Mouse (Mus musculus) common myeloid progenitor, adult 5-6 weeks (primary cell): ENCODE data around the gene Kalrn. TPM values are rescaled to one million over a fixed set of nuclear protein-coding genes. Genes with fewer than 3 reads are reported as not detected.
A peak's percentile ranks its signal among the peaks of the same experiment; 100 is the strongest.

ENCODE experiments used
- ATAC-seq: replicated peaks from 2 replicates; pipeline ENCODE4 v1.8.0; 2016; ENCODE audit warnings: low read depth, mild to moderate bottlenecking, moderate TSS enrichment, inconsistent platforms; ENCODE audit not compliant: poor library complexity, severe bottlenecking
- total RNA-seq: library from RNA; stranded (forward); fragments of 200-1000, 187-1606 nt; gene quantifications from 2 replicates; pipeline ENCODE4 v1.2.3, GENCODE M21; 2017

Gene Kalrn
- total RNA-seq, 1 experiment from 2014 or later, result 7.3 TPM

GRCm38 (mm10) chr16:34157386-34158135, 415.8 kb downstream of the Kalrn start:
- ATAC-seq, result no peak

GRCm38 (mm10) chr16:34155696-34156095, 417.6 kb downstream of the Kalrn start:
- no peak for ATAC-seq

GRCm38 (mm10) chr16:34154903-34155302, 418.4 kb downstream of the Kalrn start:
- no peak for ATAC-seq

GRCm38 (mm10) chr16:34151528-34152071, 421.7 kb downstream of the Kalrn start:
- no peak for ATAC-seq

GRCm38 (mm10) chr16:34141670-34142069, 431.7 kb downstream of the Kalrn start:
- no peak for ATAC-seq

GRCm38 (mm10) chr16:34135074-34135473, 438.3 kb downstream of the Kalrn start:
- ATAC-seq, result no peak

GRCm38 (mm10) chr16:34134628-34135027, 438.7 kb downstream of the Kalrn start:
- ATAC-seq, result no peak

GRCm38 (mm10) chr16:34125595-34125994, 447.7 kb downstream of the Kalrn start:
- peak; percentile 84 for ATAC-seq

GRCm38 (mm10) chr16:34122486-34122885, 450.8 kb downstream of the Kalrn start:
- no peak for ATAC-seq

GRCm38 (mm10) chr16:34121288-34121687, 452.0 kb downstream of the Kalrn start:
- ATAC-seq, result 0 out of 2 replicates have a peak, but pooled peaks have one; percentile 1

- peak; percentile 89 for ATAC-seq
Measured at GRCm38 (mm10) chr16:34120801-34121201, 452.5 kb downstream of the Kalrn start.

- ATAC-seq, result no peak
Measured at GRCm38 (mm10) chr16:34119844-34120243, 453.5 kb downstream of the Kalrn start.

GRCm38 (mm10) chr16:34119370-34119769, 454.0 kb downstream of the Kalrn start:
- no peak for ATAC-seq

- ATAC-seq, result peak; percentile 81
Measured at GRCm38 (mm10) chr16:34114665-34115064, 458.7 kb downstream of the Kalrn start.

GRCm38 (mm10) chr16:34113150-34113549, 460.2 kb downstream of the Kalrn start:
- no peak for ATAC-seq

- peak; percentile 73 for ATAC-seq
Measured at GRCm38 (mm10) chr16:34112490-34112889, 460.8 kb downstream of the Kalrn start.

- peak; percentile 39 for ATAC-seq
Measured at GRCm38 (mm10) chr16:34110840-34111625, 462.3 kb downstream of the Kalrn start.

GRCm38 (mm10) chr16:34104427-34104826, 468.9 kb downstream of the Kalrn start:
- no peak for ATAC-seq

GRCm38 (mm10) chr16:34102742-34103141, 470.6 kb downstream of the Kalrn start:
- no peak for ATAC-seq

GRCm38 (mm10) chr16:34099795-34100194, 473.5 kb downstream of the Kalrn start:
- no peak for ATAC-seq

- ATAC-seq, result peak; percentile 86
Measured at GRCm38 (mm10) chr16:34095548-34096141, 477.7 kb downstream of the Kalrn start.
